Mouse (Mus musculus) limb, embryonic 13.5 days (tissue): ENCODE measurements at regions not wholly inside any gene's neighbourhood (a gene's known extent, or its start where the extent isn't known, plus 50 kb on each side); places are given as distances from the start of the nearest gene placed in this dataset.

Experiments used
- ATAC-seq: fragments of 200-750 bp; cut with Nextera tagmentation; 2 replicates; pipeline ENCODE4 v1.8.0; 2017; ENCODE audit warnings: low read depth, moderate number of reproducible peaks, moderate TSS enrichment; ENCODE audit not compliant: low FRiP score
- H3K27ac ChIP-seq: fragments of 300-500 bp; sonication (generic); 2 replicates; pipeline ENCODE4 v1.5.1; 2015; ENCODE audit warnings: inconsistent platforms, mild to moderate bottlenecking, moderate library complexity
- H3K27me3 ChIP-seq: fragments of 300-500 bp; sonication (generic); 2 replicates; pipeline ENCODE4 v1.6.1; 2015; ENCODE audit warnings: mild to moderate bottlenecking, inconsistent platforms
- H3K36me3 ChIP-seq: fragments of 300-500 bp; sonication (generic); 2 replicates; pipeline ENCODE4 v1.6.1; 2015; ENCODE audit warnings: inconsistent platforms, mild to moderate bottlenecking, moderate library complexity
- H3K4me1 ChIP-seq: fragments of 300-500 bp; sonication (generic); 2 replicates; pipeline ENCODE4 v1.6.1; 2015; ENCODE audit warnings: inconsistent platforms
- H3K4me2 ChIP-seq: fragments of 300-500 bp; sonication (generic); replicated peaks from 2 replicates; pipeline ENCODE4 v1.6.1; 2015; ENCODE audit warnings: inconsistent platforms, mild to moderate bottlenecking, moderate library complexity
- H3K4me3 ChIP-seq: fragments of 300-500 bp; sonication (generic); 2 replicates; pipeline ENCODE4 v1.5.1; 2015; ENCODE audit warnings: moderate library complexity, mild to moderate bottlenecking, inconsistent platforms
- H3K9ac ChIP-seq: fragments of 300-500 bp; sonication (generic); 2 replicates; pipeline ENCODE4 v1.6.1; 2015; ENCODE audit warnings: mild to moderate bottlenecking, inconsistent platforms
- H3K9me3 ChIP-seq: fragments of 300-500 bp; sonication (generic); 2 replicates; pipeline ENCODE4 v1.6.1; 2016; ENCODE audit warnings: inconsistent platforms
- WGBS: fragments of 180-500 bp; shearing (Covaris S2); methylation state at CpG from one replicate; pipeline ENCODE4 v1.1.7; 2015; 5-methylcytosine and 5-hydroxymethylcytosine counted together

DNA sequence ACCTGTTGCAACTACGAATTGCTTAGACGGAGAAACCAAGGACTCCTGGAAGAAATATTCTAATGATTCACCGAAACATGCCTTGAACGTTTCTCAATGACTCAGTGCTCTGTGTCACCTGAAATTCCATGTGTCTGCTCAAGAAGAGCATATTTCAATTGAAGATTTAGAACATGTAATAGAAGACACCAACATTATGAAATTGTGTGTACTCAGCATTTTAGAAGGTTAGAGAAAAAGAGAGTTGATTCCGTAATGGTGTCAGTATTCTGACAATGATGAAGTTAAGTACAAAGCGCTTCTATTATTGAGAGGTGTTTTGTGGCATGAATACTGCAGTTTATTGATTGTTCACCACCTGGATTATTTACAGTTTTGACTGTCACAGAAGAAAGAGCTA is 159.1 kb upstream of the Gap43 start:
- no peaks in the 10 kb centered on the region for H3K36me3 ChIP-seq
- no peaks in the 10 kb centered on the region for H3K27me3 ChIP-seq
- H3K4me1 ChIP-seq: no peaks in the 10 kb centered on the region
- H3K27ac ChIP-seq: no peak overlapping the region
- no peak overlapping the region for H3K4me3 ChIP-seq
- no peak overlapping the region for H3K4me2 ChIP-seq
- no peaks in the 10 kb centered on the region for H3K9me3 ChIP-seq
- ATAC-seq: no peak
- 87% methylated on average over 6 of the region's 6 CpGs for WGBS
- no peak overlapping the region for H3K9ac ChIP-seq

GRCm38 (mm10) chr16:42498368-42498767 is 157.9 kb upstream of the Gap43 start:
- Histone ChIP-seq H3K4me1 (no peaks in the 10 kb centered on the region), H3K4me2 (no peak overlapping the region), H3K27ac (no peak overlapping the region), H3K9ac (no peak overlapping the region), H3K27me3 (no peaks in the 10 kb centered on the region), H3K4me3 (no peak overlapping the region), H3K36me3 (no peaks in the 10 kb centered on the region), H3K9me3 (no peaks in the 10 kb centered on the region)
- ATAC-seq: no peak
- 86% methylated on average over 2 of the region's 2 CpGs for WGBS

DNA sequence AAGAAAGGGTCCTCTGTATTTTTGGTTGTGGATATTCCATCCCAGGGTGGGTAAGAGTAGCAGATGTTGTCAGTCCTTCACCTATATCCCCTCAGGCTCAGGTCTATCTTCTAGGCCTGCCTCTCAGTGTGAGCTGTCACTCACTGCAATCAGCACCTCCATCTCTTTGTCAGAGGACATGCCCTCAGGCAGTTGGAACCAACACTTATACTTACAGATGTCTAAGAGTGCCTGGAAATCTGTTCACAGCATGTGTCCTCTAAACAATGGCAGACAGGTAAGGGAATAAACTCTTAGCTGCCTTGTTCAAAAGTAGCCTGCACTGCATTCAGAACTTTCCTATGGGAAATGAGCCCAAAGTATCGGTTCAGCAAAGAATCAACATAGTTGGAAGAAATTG is 153.1 kb upstream of the Gap43 start:
- no peak for ATAC-seq
- Histone ChIP-seq H3K4me3 (no peak overlapping the region), H3K9ac (no peak overlapping the region), H3K4me2 (no peak overlapping the region), H3K9me3 (no peaks in the 10 kb centered on the region), H3K27me3 (no peaks in the 10 kb centered on the region), H3K4me1 (no peaks in the 10 kb centered on the region), H3K27ac (no peak overlapping the region), H3K36me3 (no peaks in the 10 kb centered on the region)
- WGBS: 80% methylated on average over 1 of the region's 1 CpGs

DNA sequence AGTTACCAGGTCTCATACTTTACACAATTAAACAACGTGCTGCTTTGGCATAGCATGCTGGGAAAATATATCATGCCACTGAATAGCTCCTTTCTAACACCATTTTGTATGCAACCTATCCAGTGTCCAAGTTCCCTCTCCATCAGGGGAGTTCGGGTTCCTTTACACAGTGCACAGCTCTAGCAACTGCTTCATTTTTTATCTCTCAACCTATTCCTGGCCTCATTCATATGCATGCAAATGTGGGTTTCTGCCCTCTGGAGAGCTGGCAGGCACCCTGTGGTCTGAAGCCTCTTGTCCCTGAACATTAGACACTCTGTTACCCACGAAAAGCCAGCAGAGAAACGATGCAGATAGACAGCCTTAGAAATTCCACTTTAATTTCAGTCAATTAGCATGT is 148.3 kb upstream of the Gap43 start:
- ATAC-seq: no peak
- H3K4me2 ChIP-seq: no peak overlapping the region
- H3K4me3 ChIP-seq: no peak overlapping the region
- no peaks in the 10 kb centered on the region for H3K36me3 ChIP-seq
- H3K27ac ChIP-seq: no peak overlapping the region
- WGBS: 59% methylated on average over 4 of the region's 4 CpGs
- no peak overlapping the region for H3K9ac ChIP-seq
- H3K9me3 ChIP-seq: no peaks in the 10 kb centered on the region
- no peaks in the 10 kb centered on the region for H3K4me1 ChIP-seq
- H3K27me3 ChIP-seq: no peaks in the 10 kb centered on the region

DNA sequence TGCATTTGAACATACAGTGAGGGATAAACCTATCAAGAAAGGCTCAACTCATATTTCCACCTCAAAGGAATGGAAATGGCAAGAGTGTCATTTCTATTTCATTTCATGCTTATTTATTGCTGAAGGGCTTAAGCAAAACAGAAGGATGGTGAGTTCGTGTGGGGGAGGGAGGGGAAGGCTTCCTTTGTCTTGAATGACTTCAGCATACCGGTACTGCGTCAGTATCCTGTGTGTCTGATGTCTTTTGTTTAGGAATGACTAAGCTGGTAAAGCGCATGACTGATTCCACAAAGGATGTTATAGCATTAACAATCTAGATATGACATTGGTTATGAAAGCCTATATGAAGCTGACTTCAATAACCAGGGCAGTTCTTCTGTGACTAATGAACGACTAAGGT is 139.5 kb upstream of the Gap43 start:
- no peak overlapping the region for H3K4me2 ChIP-seq
- no peaks in the 10 kb centered on the region for H3K36me3 ChIP-seq
- H3K4me1 ChIP-seq: no peaks in the 10 kb centered on the region
- H3K27me3 ChIP-seq: no peaks in the 10 kb centered on the region
- H3K4me3 ChIP-seq: no peak overlapping the region
- ATAC-seq: no peak
- H3K9me3 ChIP-seq: no peaks in the 10 kb centered on the region
- H3K9ac ChIP-seq: no peak overlapping the region
- no peak overlapping the region for H3K27ac ChIP-seq
- 71% methylated on average over 5 of the region's 5 CpGs for WGBS

GRCm38 (mm10) chr16:42466976-42467375 is 126.5 kb upstream of the Gap43 start:
- H3K27ac ChIP-seq: no peak overlapping the region
- H3K27me3 ChIP-seq: no peaks in the 10 kb centered on the region
- H3K4me1 ChIP-seq: no peaks in the 10 kb centered on the region
- no peak for ATAC-seq
- no peak overlapping the region for H3K4me3 ChIP-seq
- H3K36me3 ChIP-seq: no peaks in the 10 kb centered on the region
- H3K4me2 ChIP-seq: no peak overlapping the region
- whole genome bisulfite sequencing: 93% methylated on average over 1 of the region's 1 CpGs
- H3K9ac ChIP-seq: no peak overlapping the region
- no peaks in the 10 kb centered on the region for H3K9me3 ChIP-seq

- Histone ChIP-seq H3K4me3 (no peak overlapping the region), H3K36me3 (no peaks in the 10 kb centered on the region), H3K27ac (no peak overlapping the region), H3K9me3 (no peaks in the 10 kb centered on the region), H3K27me3 (no peaks in the 10 kb centered on the region), H3K9ac (no peak overlapping the region), H3K4me1 (no peaks in the 10 kb centered on the region), H3K4me2 (no peak overlapping the region)
- ATAC-seq: no peak
- WGBS: 76% methylated on average over 8 of the region's 8 CpGs
Observed at GRCm38 (mm10) chr16:42456335-42456984, 116.0 kb upstream of the Gap43 start.

GRCm38 (mm10) chr16:42453338-42453737 is 112.9 kb upstream of the Gap43 start:
- Histone ChIP-seq H3K9me3 (no peaks in the 10 kb centered on the region), H3K27me3 (no peaks in the 10 kb centered on the region), H3K4me3 (no peak overlapping the region), H3K4me2 (no peak overlapping the region), H3K27ac (no peak overlapping the region), H3K36me3 (no peaks in the 10 kb centered on the region), H3K4me1 (no peaks in the 10 kb centered on the region), H3K9ac (no peak overlapping the region)
- WGBS: 76% methylated on average over 5 of the region's 5 CpGs
- ATAC-seq: no peak

- no peaks in the 10 kb centered on the region for H3K27me3 ChIP-seq
- WGBS: 61% methylated on average over 8 of the region's 8 CpGs
- H3K36me3 ChIP-seq: no peaks in the 10 kb centered on the region
- no peak overlapping the region for H3K27ac ChIP-seq
- no peaks in the 10 kb centered on the region for H3K9me3 ChIP-seq
- H3K4me1 ChIP-seq: peaks cover 4% of the 10 kb centered on the region
- no peak overlapping the region for H3K9ac ChIP-seq
- no peak overlapping the region for H3K4me3 ChIP-seq
- H3K4me2 ChIP-seq: no peak overlapping the region
- ATAC-seq: no peak
Observed at GRCm38 (mm10) chr16:42449840-42450444, 109.5 kb upstream of the Gap43 start.

GRCm38 (mm10) chr16:42444863-42445423 is 104.5 kb upstream of the Gap43 start:
- Histone ChIP-seq H3K27ac (no peak overlapping the region), H3K4me1 (peaks cover 13% of the 10 kb centered on the region), H3K4me3 (no peak overlapping the region), H3K36me3 (no peaks in the 10 kb centered on the region), H3K4me2 (peak overlapping the region; percentile 3; the same call in 1 of the 2 replicates), H3K9me3 (no peaks in the 10 kb centered on the region), H3K27me3 (no peaks in the 10 kb centered on the region), H3K9ac (no peak overlapping the region)
- WGBS: 30% methylated on average over 6 of the region's 6 CpGs
- peak; percentile 32; the same call in 1 of the 2 replicates for ATAC-seq

GRCm38 (mm10) chr16:42444408-42444862 is 104.0 kb upstream of the Gap43 start:
- no peak overlapping the region for H3K27ac ChIP-seq

GRCm38 (mm10) chr16:42440822-42441221 is 100.4 kb upstream of the Gap43 start:
- Histone ChIP-seq H3K27me3 (no peaks in the 10 kb centered on the region), H3K36me3 (no peaks in the 10 kb centered on the region), H3K27ac (no peak overlapping the region), H3K9me3 (no peaks in the 10 kb centered on the region), H3K4me2 (no peak overlapping the region), H3K9ac (no peak overlapping the region), H3K4me1 (peaks cover 13% of the 10 kb centered on the region), H3K4me3 (no peak overlapping the region)
- peak; percentile 54; the same call in 1 of the 2 replicates for ATAC-seq
- WGBS: 20% methylated on average over 4 of the region's 4 CpGs

More at GRCm38 (mm10) chr16:42444408-42444862, 104.0 kb upstream of the Gap43 start:
- Histone ChIP-seq H3K36me3 (no peaks in the 10 kb centered on the region), H3K4me1 (peaks cover 13% of the 10 kb centered on the region), H3K4me3 (no peak overlapping the region), H3K27me3 (no peaks in the 10 kb centered on the region), H3K9me3 (no peaks in the 10 kb centered on the region), H3K9ac (no peak overlapping the region), H3K4me2 (0 out of 2 replicates have a peak overlapping the region, but pooled peaks have one; percentile 3)
- WGBS: 54% methylated on average over 10 of the region's 10 CpGs
- peak; percentile 62 for ATAC-seq
